In the genomic region with DNA sequence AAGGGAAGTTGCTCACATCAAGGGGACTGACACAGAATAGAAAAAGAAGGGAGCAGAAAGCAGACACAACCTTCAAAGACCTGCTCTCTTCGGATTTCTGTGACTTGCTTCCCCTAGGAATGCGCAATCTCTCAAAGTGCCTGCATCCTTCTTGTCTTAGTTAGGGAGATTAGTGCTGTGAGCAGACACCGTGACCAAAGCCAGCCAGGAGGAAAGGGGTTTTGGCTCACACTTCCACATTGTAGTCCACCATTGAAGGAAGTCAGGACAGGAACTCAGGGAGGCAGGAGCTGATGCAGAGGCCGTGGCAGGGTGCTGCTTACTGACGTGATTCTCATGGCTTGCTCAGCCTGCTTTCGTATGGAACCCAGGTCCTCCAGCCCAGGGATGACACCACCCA, we compare ENCODE assay signal across 24 mouse cellular contexts. TPM values are rescaled to one million over a fixed set of nuclear protein-coding genes. Genes with fewer than 3 reads are reported as not detected.
DNase-seq lines count a peak whose midpoint lies in the region; TF ChIP-seq lines count a peak whose summit lies in the region.
"Had no signal": no experiment of that assay in that cellular context is flagged by ENCODE, and none has a peak within 500 bp of the region (broad histone marks: within the 10 kb centered on the region; RNA-seq: fewer than 3 reads in every experiment).

No protein-coding gene starts in this region.

- no peaks in the 10 kb centered on the region for H3K9me3 ChIP-seq in MEL (replicated peaks; ENCODE audit: insufficient read depth, low read length)
- H3K9me3 ChIP-seq: embryonic facial prominence, embryonic 10.5 days; embryonic facial prominence, embryonic 13.5 days; forebrain, embryonic 13.5 days; hindbrain, embryonic 10.5 days; hindbrain, embryonic 13.5 days; intestine, embryonic 15.5 days had no signal

- no peak overlapping the region for H3K4me3 ChIP-seq in layer of hippocampus, adult 2 months
- H3K4me3 ChIP-seq in MEL (ENCODE audit: control insufficient read depth in 1 of 2, insufficient read depth in 1 of 2, low read depth in 2 of 2, low read length in 2 of 2) = no peak overlapping the region
- H3K4me3 ChIP-seq: embryonic facial prominence, embryonic 10.5 days; embryonic facial prominence, embryonic 13.5 days; erythroblast, embryonic 14.5 days; forebrain, embryonic 13.5 days; gastrocnemius, adult 2 months; hindbrain, embryonic 10.5 days; hindbrain, embryonic 13.5 days; intestine, embryonic 15.5 days had no signal

- no peaks in the 10 kb centered on the region for H3K27me3 ChIP-seq in MEL (ENCODE audit: control insufficient read depth in 1 of 2, insufficient read depth in 2 of 2, low read length in 2 of 2)
- H3K27me3 ChIP-seq: embryonic facial prominence, embryonic 13.5 days; forebrain, embryonic 13.5 days; hindbrain, embryonic 13.5 days; intestine, embryonic 15.5 days had no signal

- intact Hi-C loops in left cerebral cortex, postnatal 14 days (cut with DNase I) = no loop called here

- TF ChIP-seq EP300 in MEL (IDR thresholded peaks at IDR 0.05; ENCODE audit: low read depth in 1 of 2, low read length in 2 of 2) = no peak

- H3K9ac ChIP-seq in MEL (ENCODE audit: control insufficient read depth, low read depth, low read length, poor library complexity, severe bottlenecking) = no peak overlapping the region
- H3K9ac ChIP-seq: embryonic facial prominence, embryonic 13.5 days; forebrain, embryonic 13.5 days; forebrain, postnatal 0 days; hindbrain, embryonic 13.5 days; intestine, embryonic 15.5 days had no signal

- TF ChIP-seq CTCF in layer of hippocampus, adult 2 months (conservative IDR thresholded peaks at IDR 0.05) = no peak
- TF ChIP-seq CTCF in MEL (IDR thresholded peaks at IDR 0.05 in 2 of 3, conservative IDR thresholded peaks at IDR 0.05 in 1 of 3; ENCODE audit: control insufficient read depth in 1 of 3, insufficient read depth in 1 of 3, low read depth in 2 of 3, low read length in 3 of 3, poor library complexity in 1 of 3, severe bottlenecking in 1 of 3) = no peak

- TF ChIP-seq RAD21 in MEL (IDR thresholded peaks at IDR 0.05; ENCODE audit: low read depth, low read length) = no peak

- TF ChIP-seq POLR2A in MEL (IDR thresholded peaks at IDR 0.05; ENCODE audit: control insufficient read depth in 1 of 2, insufficient read depth in 1 of 2, low read depth in 1 of 2, low read length in 2 of 2, poor library complexity in 1 of 2) = no peak

- no peaks in the 10 kb centered on the region for H3K79me2 ChIP-seq in MEL (ENCODE audit: control insufficient read depth, insufficient read depth, low read length, poor library complexity)

- DNase-seq in heart, adult 11 months = peak; percentile 80
- DNase-seq in heart, postnatal 4 days = no peak
- no peak for DNase-seq in layer of hippocampus, adult 2 months (ENCODE audit: low spot score in 2 of 2)
- no peak for DNase-seq in layer of hippocampus, adult 8-10 months (ENCODE audit: low spot score in 2 of 2)
- DNase-seq in MEL (ENCODE audit: low read depth, low spot score) = no peak
- no peak for DNase-seq in left cerebral cortex, postnatal 14 days (ENCODE audit: low spot score in 2 of 2)
- DNase-seq: adrenal gland, adult 8-10 months; adrenal gland, postnatal 25 days; cerebellum, adult 11-12 months; cerebellum, adult 8-10 months; cerebellum, postnatal 10 days; cerebellum, postnatal 36 days; embryo, embryonic 11 days; forebrain, postnatal 0 days; gastrocnemius, adult 2 months; gastrocnemius, postnatal 14 days; heart, adult 18-20 months had no signal

- H3K36me3 ChIP-seq in MEL (ENCODE audit: control insufficient read depth in 1 of 2, insufficient read depth in 2 of 2, low read length in 2 of 2) = peaks cover 16 to 75% of the 10 kb centered on the region in 2 experiments

- H3K4me1 ChIP-seq in MEL (ENCODE audit: control insufficient read depth in 1 of 2, insufficient read depth in 2 of 2, low read length in 2 of 2) = peaks cover 41 to 58% of the 10 kb centered on the region in 2 experiments
- H3K4me1 ChIP-seq: embryonic facial prominence, embryonic 13.5 days; forebrain, embryonic 13.5 days; hindbrain, embryonic 13.5 days; intestine, embryonic 15.5 days had no signal

- 0 out of 2 replicates have a peak overlapping the region, but pooled peaks have one; percentile 16 for H3K27ac ChIP-seq in layer of hippocampus, adult 2 months
- H3K27ac ChIP-seq in MEL (ENCODE audit: control insufficient read depth, low read depth, low read length) = peak overlapping the region; percentile 96; the same call in 1 of the 2 replicates
- H3K27ac ChIP-seq: embryonic facial prominence, embryonic 10.5 days; embryonic facial prominence, embryonic 13.5 days; forebrain, embryonic 13.5 days; hindbrain, embryonic 10.5 days; hindbrain, embryonic 13.5 days; intestine, embryonic 15.5 days had no signal

TF ChIP-seq in MEL, 35 proteins besides CTCF, POLR2A, EP300 and RAD21:
- peak; percentile 18; the same call in 1 of the 2 replicates for TF ChIP-seq NELFE (IDR thresholded peaks at IDR 0.05; ENCODE audit: low read depth, low read length)
- TF ChIP-seq CHD1 (IDR thresholded peaks at IDR 0.05; ENCODE audit: low read depth, low read length) = no peak

RNA-seq across cellular contexts. Expression of gene Mtmr12, which starts 33.5 kb away (rescaled TPM):
- total RNA-seq in heart, postnatal 4 days (2021) = 10 to 100 TPM; 19.6 to 22.4 TPM
- 10 to 100 TPM; 58.1 to 58.9 TPM for total RNA-seq in layer of hippocampus, adult 2 months (2021)
- 10 to 100 TPM; 56.7 to 62.5 (median 59.0) TPM for total RNA-seq in layer of hippocampus, adult 8-10 months (2022)
- total RNA-seq in MEL (2012; rRNA removed) = 14.3 and 18.0 TPM in 2 replicates
- polyA plus RNA-seq in MEL (2012; ENCODE audit: insufficient read depth in 1 of 2, insufficient read length in 2 of 2, low read depth in 1 of 2, low replicate concordance in 2 of 2, missing spikeins in 1 of 2) = 10 to 100 TPM in 1 of 2 experiments, not detected in 1; 38.2 TPM
- 10 to 100 TPM; 20.4 to 31.3 TPM for total RNA-seq in left cerebral cortex, postnatal 14 days (2021)
